Mouse (Mus musculus) lung, postnatal 0 days (tissue): ENCODE data around the gene Acat3.

Experiments
- CTCF ChIP-seq: IDR thresholded peaks from 2 replicates; pipeline ENCODE4 v1.5.1; 2016; ENCODE audit warnings: antibody characterized with exemption, mild to moderate bottlenecking
- EP300 ChIP-seq: IDR thresholded peaks from 2 replicates; pipeline ENCODE4 v1.6.1; 2016; ENCODE audit warnings: antibody characterized with exemption, mild to moderate bottlenecking, control low read depth

GRCm38 (mm10) chr17:12941543-12942260, 1.3 kb upstream of the Acat3 start:
- TF ChIP-seq CTCF (no peak), EP300 (no peak)
